Mouse (Mus musculus): ENCODE data around the gene Gnptab. TPM values are rescaled to one million over a fixed set of nuclear protein-coding genes. Genes with fewer than 3 reads are reported as not detected.
"Not testable (repeated sequence)": the region's sequence is repeated elsewhere in the genome, so short reads cannot be mapped to it uniquely, and the experiment has no call there.

Gene Gnptab
- polyA plus RNA-seq, 1 experiment from 2014 or later, result 12.2 TPM

- Histone ChIP-seq H3K4me1 (no peaks in the 10 kb centered on the region), H3K4me3 (no peak overlapping the region), H3K4me2 (replicated peaks) (no peak overlapping the region), H3K36me3 (peaks cover 14% of the 10 kb centered on the region), H3K9ac (replicated peaks) (no peak overlapping the region), H3K9me3 (no peaks in the 10 kb centered on the region), H3K27ac (replicated peaks) (no peak overlapping the region), H3K27me3 (no peaks in the 10 kb centered on the region)
- 91% methylated on average over 2 of the region's 2 CpGs for WGBS
- ATAC-seq (ENCODE audit: low FRiP score, low read depth), result peak; percentile 73
Observed at GRCm38 (mm10) chr10:88426158-88426816, 47.4 kb downstream of the Gnptab start.

DNA sequence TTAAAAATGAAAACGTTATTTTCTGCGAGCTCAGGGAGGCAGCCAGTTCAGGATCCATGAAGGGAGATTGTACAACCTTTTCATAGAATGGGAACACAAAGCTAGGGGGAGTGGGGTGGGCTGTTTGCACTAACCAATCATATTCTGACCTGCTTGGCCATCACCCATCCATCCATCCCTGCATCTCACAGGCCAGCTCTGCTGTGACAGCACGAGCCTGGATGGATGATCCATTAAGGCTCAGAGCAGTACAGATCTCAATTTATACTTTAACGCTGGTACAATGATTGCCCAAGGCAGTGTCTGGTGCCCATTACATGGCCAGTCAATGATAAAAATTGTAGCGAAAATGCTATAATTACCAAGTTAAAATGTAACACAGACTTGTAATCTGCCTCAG, 48.0 kb downstream of the Gnptab start:
- Histone ChIP-seq H3K4me3 (no peak overlapping the region), H3K4me2 (replicated peaks) (no peak overlapping the region), H3K36me3 (peaks cover 17% of the 10 kb centered on the region), H3K27me3 (no peaks in the 10 kb centered on the region), H3K27ac (replicated peaks) (no peak overlapping the region), H3K4me1 (no peaks in the 10 kb centered on the region), H3K9ac (replicated peaks) (no peak overlapping the region), H3K9me3 (no peaks in the 10 kb centered on the region)
- 66% methylated on average over 5 of the region's 5 CpGs for WGBS
- no peak for ATAC-seq (ENCODE audit: low FRiP score, low read depth)

DNA sequence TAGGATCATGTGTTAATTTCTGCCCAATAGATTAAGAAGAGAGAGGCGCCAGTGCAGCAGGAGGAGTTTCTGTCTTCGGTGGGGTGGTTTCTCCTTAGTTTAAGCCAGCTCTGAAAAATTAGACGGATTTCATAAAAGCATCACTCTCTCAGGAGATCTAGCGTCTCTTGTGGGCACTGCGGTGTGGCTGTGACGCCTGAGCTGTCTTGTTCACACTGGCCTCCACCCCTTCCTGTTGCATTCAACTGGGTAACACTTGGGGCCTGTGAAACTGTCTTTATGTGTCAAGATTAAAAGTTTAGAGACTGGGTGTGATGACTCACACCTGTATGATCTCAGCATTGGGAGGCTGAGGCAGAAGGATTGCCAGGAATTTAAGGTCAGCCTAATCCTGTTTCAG, 49.1 kb downstream of the Gnptab start:
- 92% methylated on average over 6 of the region's 6 CpGs for WGBS
- no peak for ATAC-seq (ENCODE audit: low FRiP score, low read depth)
- Histone ChIP-seq H3K4me1 (no peaks in the 10 kb centered on the region), H3K4me3 (no peak overlapping the region), H3K36me3 (peaks cover 22% of the 10 kb centered on the region), H3K9ac (replicated peaks) (no peak overlapping the region), H3K27ac (replicated peaks) (no peak overlapping the region), H3K4me2 (replicated peaks) (no peak overlapping the region), H3K9me3 (no peaks in the 10 kb centered on the region), H3K27me3 (no peaks in the 10 kb centered on the region)

DNA sequence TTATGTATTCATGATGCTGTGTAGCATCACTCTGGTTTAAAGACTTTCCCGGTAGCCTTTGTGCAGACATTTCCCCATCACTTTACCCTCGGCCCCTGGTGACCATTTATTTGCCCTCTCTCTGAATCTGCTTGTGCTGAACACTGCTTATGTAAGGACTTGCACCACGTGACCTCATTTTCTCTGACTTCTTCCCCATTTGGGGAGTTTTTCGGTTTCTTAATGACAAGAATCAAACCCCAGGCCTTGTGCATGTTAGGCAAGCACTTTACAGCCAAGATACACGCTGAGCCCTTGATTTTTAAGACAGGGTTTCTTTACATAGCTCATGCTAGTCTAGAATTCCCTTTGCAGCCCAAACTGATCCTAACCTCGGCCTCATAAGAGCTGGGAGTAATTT, 62.3 kb downstream of the Gnptab start:
- H3K36me3 ChIP-seq, result peaks cover 30% of the 10 kb centered on the region
- H3K9ac ChIP-seq (replicated peaks), result no peak overlapping the region
- no peaks in the 10 kb centered on the region for H3K27me3 ChIP-seq
- H3K4me2 ChIP-seq (replicated peaks), result no peak overlapping the region
- H3K9me3 ChIP-seq, result no peaks in the 10 kb centered on the region
- H3K4me1 ChIP-seq, result no peaks in the 10 kb centered on the region
- 87% methylated on average over 6 of the region's 6 CpGs for WGBS
- no peak for ATAC-seq (ENCODE audit: low FRiP score, low read depth)
- H3K27ac ChIP-seq (replicated peaks), result no peak overlapping the region
- no peak overlapping the region for H3K4me3 ChIP-seq

DNA sequence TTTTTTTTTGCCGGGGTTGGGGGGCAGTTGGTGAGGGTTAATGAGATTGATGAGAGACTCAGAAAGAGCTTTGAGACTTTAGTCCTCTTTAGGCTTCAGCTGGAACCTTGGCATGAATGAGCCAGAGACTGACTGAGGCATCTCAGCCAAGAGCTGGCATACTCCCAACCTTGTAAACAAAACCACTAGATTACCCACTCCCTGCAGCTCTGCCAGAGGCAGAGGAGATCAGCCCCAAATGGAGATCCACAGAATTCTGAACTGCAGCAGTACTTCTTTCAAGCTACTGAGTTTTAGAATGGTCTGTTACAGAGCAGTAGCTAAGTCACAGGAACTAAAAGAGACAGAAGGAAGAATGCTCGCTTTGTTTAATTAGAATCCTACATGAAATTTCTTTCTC, 72.3 kb downstream of the Gnptab start:
- H3K27ac ChIP-seq (replicated peaks), result no peak overlapping the region

DNA sequence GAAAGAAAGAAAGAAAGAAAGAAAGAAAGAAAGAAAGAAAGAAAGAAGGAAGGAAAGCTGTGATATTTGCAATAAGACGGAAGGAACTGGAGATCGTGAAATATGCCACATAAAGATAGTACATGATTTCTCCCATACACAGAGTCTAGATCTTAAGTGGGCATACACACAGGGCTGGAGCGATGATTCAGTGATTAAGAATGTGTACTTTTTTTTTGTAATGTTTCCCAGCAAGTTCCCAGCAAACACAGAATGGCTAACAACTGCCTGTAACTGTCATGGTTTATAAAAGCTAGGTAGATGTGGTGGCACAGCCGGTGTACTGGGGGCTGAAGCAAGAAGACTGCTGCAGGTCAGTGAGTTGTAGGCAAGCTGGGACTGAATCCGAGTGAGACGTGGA, 73.1 kb downstream of the Gnptab start:
- Histone ChIP-seq H3K36me3 (no peaks in the 10 kb centered on the region), H3K9me3 (no peaks in the 10 kb centered on the region), H3K9ac (replicated peaks) (no peak overlapping the region), H3K27me3 (no peaks in the 10 kb centered on the region), H3K4me2 (replicated peaks) (no peak overlapping the region), H3K4me3 (no peak overlapping the region), H3K4me1 (no peaks in the 10 kb centered on the region), H3K27ac (replicated peaks) (no peak overlapping the region)
- WGBS, result 77% methylated on average over 6 of the region's 6 CpGs
- ATAC-seq (ENCODE audit: low FRiP score, low read depth), result no peak

More for the DNA sequence above, 72.3 kb downstream of the Gnptab start:
- Histone ChIP-seq H3K4me3 (no peak overlapping the region), H3K9ac (replicated peaks) (no peak overlapping the region), H3K27me3 (no peaks in the 10 kb centered on the region), H3K9me3 (no peaks in the 10 kb centered on the region), H3K36me3 (no peaks in the 10 kb centered on the region), H3K4me1 (no peaks in the 10 kb centered on the region), H3K4me2 (replicated peaks) (no peak overlapping the region)
- ATAC-seq (ENCODE audit: low FRiP score, low read depth), result no peak
- 81% methylated on average over 2 of the region's 2 CpGs for WGBS

DNA sequence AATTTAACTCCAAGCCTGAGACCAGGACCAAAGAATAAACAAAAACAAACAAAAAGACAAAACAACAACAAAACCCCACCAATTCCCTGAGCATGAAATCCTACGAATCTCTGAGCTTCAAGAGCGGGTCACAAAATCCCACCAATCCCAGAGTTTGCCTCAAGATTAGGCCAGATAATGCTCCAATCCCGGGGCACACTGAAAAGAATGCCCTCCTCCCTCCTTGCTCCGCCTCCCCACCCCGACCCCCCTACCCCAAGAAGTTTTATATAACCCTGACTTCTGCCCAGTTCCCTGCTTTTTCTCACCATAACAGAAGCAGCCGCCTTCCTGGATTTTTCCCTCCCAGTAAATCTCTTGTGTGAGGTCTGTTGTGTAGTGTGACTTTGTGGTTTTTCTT, 78.9 kb downstream of the Gnptab start:
- no peak overlapping the region for H3K4me2 ChIP-seq (replicated peaks)
- no peaks in the 10 kb centered on the region for H3K36me3 ChIP-seq
- no peaks in the 10 kb centered on the region for H3K9me3 ChIP-seq
- H3K4me3 ChIP-seq, result no peak overlapping the region
- no peak overlapping the region for H3K27ac ChIP-seq (replicated peaks)
- 52% methylated on average over 6 of the region's 6 CpGs for WGBS
- ATAC-seq (ENCODE audit: low FRiP score, low read depth), result no peak
- H3K4me1 ChIP-seq, result no peaks in the 10 kb centered on the region
- no peaks in the 10 kb centered on the region for H3K27me3 ChIP-seq
- no peak overlapping the region for H3K9ac ChIP-seq (replicated peaks)

DNA sequence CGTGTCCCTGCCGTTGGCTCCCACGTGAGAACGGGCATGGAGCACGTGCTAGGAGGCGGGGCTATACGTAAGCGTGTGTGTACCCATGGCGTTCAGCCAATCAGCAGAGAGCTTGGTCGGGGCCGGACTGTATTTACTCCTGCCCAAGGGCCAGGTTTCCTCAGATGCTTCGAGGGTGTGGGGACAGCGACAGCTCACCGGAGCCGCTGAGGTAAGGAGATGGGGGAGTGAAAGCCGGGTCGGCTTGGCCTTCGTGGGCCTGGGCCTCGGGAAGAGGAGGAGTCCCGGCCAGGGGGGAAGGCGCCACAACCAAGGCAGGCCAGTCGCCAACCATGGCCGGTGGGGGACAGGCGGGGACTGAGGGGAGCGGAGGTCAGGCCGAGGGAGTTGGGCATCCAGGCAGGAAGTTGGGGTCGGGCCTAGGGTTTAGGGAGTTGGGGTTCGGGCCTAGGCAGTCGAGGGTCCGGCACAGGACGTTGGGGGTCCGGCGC, 80.6 kb downstream of the Gnptab start, which contains the start of gene Sycp3:
Sycp3 (plus strand) TSS at position 68 of the 491 bp plus-strand sequence.
- Histone ChIP-seq H3K4me1 (no peaks in the 10 kb centered on the region), H3K36me3 (no peaks in the 10 kb centered on the region), H3K9ac (replicated peaks) (no peak within 1 kb of the TSS), H3K9me3 (no peaks in the 10 kb centered on the region), H3K27ac (replicated peaks) (no peak within 1 kb of the TSS), H3K4me2 (replicated peaks) (no peak within 1 kb of the TSS), H3K27me3 (no peaks in the 10 kb centered on the region), H3K4me3 (no peak within 1 kb of the TSS)
- no peak for ATAC-seq (ENCODE audit: low FRiP score, low read depth)
- WGBS, result 87% methylated on average over 33 of the region's 33 CpGs

GRCm38 (mm10) chr10:88460122-88460820, 81.3 kb downstream of the Gnptab start:
- no peaks in the 10 kb centered on the region for H3K9me3 ChIP-seq
- H3K27me3 ChIP-seq, result no peaks in the 10 kb centered on the region
- ATAC-seq (ENCODE audit: low FRiP score, low read depth), result no peak
- H3K9ac ChIP-seq (replicated peaks), result no peak overlapping the region
- WGBS, result 60% methylated on average over 18 of the region's 18 CpGs
- no peaks in the 10 kb centered on the region for H3K36me3 ChIP-seq
- no peak overlapping the region for H3K27ac ChIP-seq (replicated peaks)
- no peaks in the 10 kb centered on the region for H3K4me1 ChIP-seq
- H3K4me2 ChIP-seq (replicated peaks), result no peak overlapping the region
- no peak overlapping the region for H3K4me3 ChIP-seq

DNA sequence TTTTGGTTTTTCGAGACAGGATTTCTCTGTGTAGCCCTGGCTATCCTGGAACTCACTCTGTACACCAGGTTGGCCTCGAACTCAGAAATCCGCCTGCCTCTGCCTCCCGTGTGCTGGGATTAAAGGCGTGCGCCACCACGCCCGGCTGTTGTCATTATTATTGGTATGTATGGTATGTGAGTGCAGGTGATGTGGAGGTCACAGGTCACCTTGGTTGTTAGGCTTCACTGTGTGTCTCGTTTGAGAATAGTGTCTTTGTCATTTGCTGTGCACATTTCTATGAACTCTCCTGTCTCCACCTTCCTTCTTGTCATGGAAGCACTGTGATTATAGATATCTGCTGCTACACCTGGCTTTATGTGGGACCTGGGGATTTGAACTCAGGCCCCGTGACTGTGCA, 103.9 kb downstream of the Gnptab start:
- H3K27me3 ChIP-seq; ATAC-seq (ENCODE audit: low FRiP score, low read depth); H3K27ac ChIP-seq (replicated peaks); H3K4me1 ChIP-seq; H3K4me2 ChIP-seq (replicated peaks); H3K4me3 ChIP-seq; H3K9me3 ChIP-seq; H3K9ac ChIP-seq (replicated peaks); H3K36me3 ChIP-seq: not testable (repeated sequence)
- WGBS, result 92% methylated on average over 10 of the region's 10 CpGs

DNA sequence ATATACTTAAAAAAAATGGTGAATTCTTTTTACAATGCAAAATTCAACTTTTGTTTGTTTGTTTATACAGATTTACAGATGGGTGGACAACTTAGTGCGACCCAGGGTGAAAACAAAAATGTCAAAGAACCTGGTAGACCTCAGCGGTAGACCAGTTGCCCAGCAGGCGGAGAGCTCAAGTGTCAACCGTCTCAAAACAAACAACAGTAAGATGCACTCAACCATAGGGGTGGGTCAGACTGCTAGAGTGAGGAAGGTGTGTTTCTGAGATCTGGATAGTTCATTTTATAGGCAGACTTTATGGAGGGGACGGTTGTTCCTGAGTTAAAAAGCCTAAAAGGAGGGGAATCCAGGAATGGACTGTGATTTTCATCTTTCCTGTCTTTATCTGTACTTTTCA, 109.7 kb downstream of the Gnptab start:
- Histone ChIP-seq H3K4me1 (peaks cover 4% of the 10 kb centered on the region; the same call in 1 of the 2 replicates), H3K9ac (replicated peaks) (no peak overlapping the region), H3K4me2 (replicated peaks) (no peak overlapping the region), H3K36me3 (no peaks in the 10 kb centered on the region), H3K9me3 (no peaks in the 10 kb centered on the region), H3K27me3 (no peaks in the 10 kb centered on the region), H3K27ac (replicated peaks) (no peak overlapping the region), H3K4me3 (no peak overlapping the region)
- no peak for ATAC-seq (ENCODE audit: low FRiP score, low read depth)
- 88% methylated on average over 5 of the region's 5 CpGs for WGBS

- WGBS, result 65% methylated on average over 7 of the region's 7 CpGs
- Histone ChIP-seq H3K4me2 (replicated peaks) (no peak overlapping the region), H3K27me3 (no peaks in the 10 kb centered on the region), H3K36me3 (no peaks in the 10 kb centered on the region), H3K4me3 (no peak overlapping the region), H3K4me1 (peaks cover 4% of the 10 kb centered on the region; the same call in 1 of the 2 replicates), H3K27ac (replicated peaks) (no peak overlapping the region), H3K9me3 (no peaks in the 10 kb centered on the region), H3K9ac (replicated peaks) (no peak overlapping the region)
- ATAC-seq (ENCODE audit: low FRiP score, low read depth), result no peak
Observed at GRCm38 (mm10) chr10:88491632-88492031, 112.7 kb downstream of the Gnptab start.

Measured in midbrain, embryonic 12.5 days (tissue).